Mouse (Mus musculus) cerebellum, adult 2 months (tissue): ENCODE data around the gene Cyp46a1. TPM values are rescaled to one million over a fixed set of nuclear protein-coding genes. Genes with fewer than 3 reads are reported as not detected.

ENCODE experiments used
- DNase-seq, 2 experiments: peaks; one replicate each; pipeline ENCODE4 v3.0.0; 2021
- H3K27ac ChIP-seq: fragments of 200-500 bp; 2 replicates; pipeline ENCODE4 v1.5.1; 2012; ENCODE audit warnings: low read length, control low read depth, inconsistent platforms; ENCODE audit not compliant: insufficient read depth
- H3K27me3 ChIP-seq: fragments of 200-500 bp; 2 replicates; pipeline ENCODE4 v1.6.1; 2012; ENCODE audit warnings: inconsistent platforms, mild to moderate bottlenecking, low read length, moderate library complexity; ENCODE audit not compliant: control insufficient read depth, insufficient read depth
- H3K4me1 ChIP-seq: fragments of 200-500 bp; 2 replicates; pipeline ENCODE4 v1.6.1; 2011; ENCODE audit warnings: low read length; ENCODE audit not compliant: control insufficient read depth, insufficient read depth
- H3K4me3 ChIP-seq: fragments of 200-500 bp; replicated peaks from 2 replicates; pipeline ENCODE3; 2011; ENCODE audit warnings: mild to moderate bottlenecking, low read depth, low read length, control low read depth; ENCODE audit not compliant: insufficient read depth
- CTCF ChIP-seq: fragments of 200-500 bp; IDR thresholded peaks from 2 replicates; pipeline ENCODE4 v1.5.1; 2011; ENCODE audit warnings: low read depth, mild to moderate bottlenecking, control low read depth, low read length, moderate library complexity, borderline replicate concordance; ENCODE audit not compliant: insufficient read depth
- POLR2A ChIP-seq: fragments of 200-500 bp; IDR thresholded peaks from 2 replicates; pipeline ENCODE4 v1.6.1; 2011; ENCODE audit warnings: low read length, control low read depth, borderline replicate concordance; ENCODE audit not compliant: insufficient read depth
- WGBS: fragments of 180-500 bp; shearing (Covaris S2); methylation state at CpG from one replicate; pipeline ENCODE4 v1.1.7; 2018; 5-methylcytosine and 5-hydroxymethylcytosine counted together
- polyA plus RNA-seq: library from polyadenylated mRNA; depleted of rRNA; stranded (reverse); fragments of >200 nt; gene quantifications from 2 replicates; pipeline ENCODE4 v1.2.3, GENCODE M21; 2012

The Cyp46a1 gene
- polyA plus RNA-seq, 1 experiment: 93.7 TPM

GRCm38 (mm10) chr12:108333056-108333455, 1.1 kb upstream of the Cyp46a1 start:
- peak; percentile 96 for TF ChIP-seq CTCF
- TF ChIP-seq POLR2A: no peak
- under 1% methylated on average over 16 of the region's 16 CpGs for WGBS
- H3K27ac ChIP-seq: no peak overlapping the region

GRCm38 (mm10) chr12:108333481-108333882, 699 bp upstream of the Cyp46a1 start:
- Histone ChIP-seq H3K4me3 (peak overlapping the region; percentile 45), H3K4me1 (no peaks in the 10 kb centered on the region), H3K27ac (no peak overlapping the region), H3K27me3 (no peaks in the 10 kb centered on the region)
- 1% methylated on average over 22 of the region's 22 CpGs for WGBS
- DNase-seq: no peak
- TF ChIP-seq CTCF (no peak), POLR2A (no peak)

More at GRCm38 (mm10) chr12:108333056-108333455, 1.1 kb upstream of the Cyp46a1 start:
- Histone ChIP-seq H3K27me3 (no peaks in the 10 kb centered on the region), H3K4me1 (no peaks in the 10 kb centered on the region), H3K4me3 (peak overlapping the region; percentile 45)
- DNase-seq: peak; percentile 83 to 88

DNA sequence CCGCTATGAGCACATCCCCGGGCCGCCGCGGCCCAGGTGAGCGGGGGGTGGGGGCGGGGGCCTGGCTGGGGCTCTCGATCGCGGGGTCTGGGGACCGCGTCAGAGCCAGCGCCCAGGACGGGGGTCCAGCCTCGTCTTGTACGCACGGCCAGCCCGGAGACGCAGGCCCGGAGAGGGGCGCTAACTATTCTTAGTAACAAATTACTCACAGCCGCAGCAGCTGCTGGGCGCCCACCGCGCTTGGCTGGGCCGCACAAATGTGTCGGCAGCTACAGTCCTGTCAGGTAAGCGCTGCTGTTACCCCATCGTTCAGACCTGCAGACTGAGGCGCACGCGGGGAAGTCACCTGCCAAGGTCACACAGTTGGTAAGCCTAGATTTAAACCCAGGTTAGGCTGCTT, 348 bp downstream of the Cyp46a1 start:
- no peaks in the 10 kb centered on the region for H3K4me1 ChIP-seq
- peak in 1 of 2 experiments; percentile 39 for DNase-seq
- WGBS: 4% methylated on average over 31 of the region's 32 CpGs
- H3K4me3 ChIP-seq: peak overlapping the region; percentile 61
- no peaks in the 10 kb centered on the region for H3K27me3 ChIP-seq
- no peak overlapping the region for H3K27ac ChIP-seq
- TF ChIP-seq CTCF (no peak), POLR2A (no peak)

DNA sequence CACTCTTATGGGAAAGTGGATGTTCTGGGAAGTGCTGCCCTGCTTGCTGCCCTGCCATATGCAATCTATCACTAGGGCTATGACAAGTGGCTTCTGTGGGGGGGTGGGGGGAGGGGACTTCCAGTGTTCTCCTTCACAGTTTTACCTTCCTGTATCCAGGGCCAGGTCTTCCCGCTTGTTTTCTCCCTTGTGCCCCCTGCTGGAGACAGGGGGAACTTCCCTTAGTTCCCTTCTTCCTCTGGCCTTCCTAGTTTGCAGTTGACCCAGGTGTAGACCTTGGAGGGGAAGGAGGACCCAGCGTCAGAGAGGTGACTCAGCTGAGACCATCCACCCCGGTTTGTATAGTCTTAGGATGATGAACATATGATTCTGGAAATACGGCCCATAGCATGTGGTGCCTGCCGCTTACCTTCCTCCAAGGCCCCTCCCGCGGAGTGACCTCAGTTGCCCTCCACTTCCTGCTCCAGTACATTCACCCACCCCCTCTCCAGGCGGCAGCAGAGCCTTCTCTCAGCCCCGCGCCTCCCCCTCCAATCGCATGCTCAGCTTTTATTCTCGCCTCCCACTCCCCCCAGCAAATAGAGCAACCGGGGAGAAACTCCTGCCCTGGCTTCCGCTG, 4.5 kb downstream of the Cyp46a1 start:
- H3K4me3 ChIP-seq: no peak overlapping the region
- H3K4me1 ChIP-seq: 0 out of 2 replicates have a peak, but pooled peaks cover 1% of the 10 kb centered on the region
- H3K27ac ChIP-seq: no peak overlapping the region
- H3K27me3 ChIP-seq: no peaks in the 10 kb centered on the region
- WGBS: 50% methylated on average over 14 of the region's 14 CpGs
- TF ChIP-seq CTCF (peak; percentile 85), POLR2A (no peak)
- DNase-seq: peak in 1 of 2 experiments; percentile 57

DNA sequence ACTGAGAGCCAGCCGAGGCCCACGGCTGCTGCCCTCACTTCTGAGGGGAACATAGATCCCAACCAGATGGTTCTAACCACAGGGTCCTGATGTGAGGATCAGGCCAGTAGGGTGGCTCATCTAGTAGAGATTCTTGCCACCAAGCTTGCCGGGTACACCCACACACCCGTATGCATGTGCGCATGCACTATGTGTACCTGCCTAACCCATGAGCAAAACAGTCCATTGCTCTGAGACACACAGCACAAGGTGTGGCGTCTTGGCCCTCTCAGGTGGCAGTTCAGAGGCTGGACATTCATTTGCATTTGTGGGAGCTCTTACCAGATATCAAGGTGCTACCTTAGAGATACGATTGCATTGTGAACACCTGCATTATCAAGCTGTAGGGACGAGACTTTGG, 14.0 kb downstream of the Cyp46a1 start:
- Histone ChIP-seq H3K27ac (no peak overlapping the region), H3K4me3 (no peak overlapping the region), H3K4me1 (peaks cover 22% of the 10 kb centered on the region), H3K27me3 (no peaks in the 10 kb centered on the region)
- TF ChIP-seq CTCF (no peak), POLR2A (no peak)
- no peak for DNase-seq
- 89% methylated on average over 8 of the region's 8 CpGs for WGBS

- no peak for DNase-seq
- Histone ChIP-seq H3K4me3 (no peak overlapping the region), H3K27me3 (no peaks in the 10 kb centered on the region), H3K4me1 (peaks cover 25% of the 10 kb centered on the region), H3K27ac (no peak overlapping the region)
- no peak for TF ChIP-seq CTCF
- TF ChIP-seq POLR2A: no peak
- 46% methylated on average over 5 of the region's 5 CpGs for WGBS
Measured at GRCm38 (mm10) chr12:108349026-108349425, 14.8 kb downstream of the Cyp46a1 start.

GRCm38 (mm10) chr12:108350931-108351330, 16.8 kb downstream of the Cyp46a1 start:
- DNase-seq: no peak
- Histone ChIP-seq H3K27ac (no peak overlapping the region), H3K27me3 (no peaks in the 10 kb centered on the region), H3K4me3 (no peak overlapping the region), H3K4me1 (peaks cover 35% of the 10 kb centered on the region)
- WGBS: 48% methylated on average over 10 of the region's 10 CpGs
- TF ChIP-seq CTCF (no peak), POLR2A (no peak)

GRCm38 (mm10) chr12:108352371-108353136, 18.4 kb downstream of the Cyp46a1 start:
- peaks cover 35% of the 10 kb centered on the region for H3K4me1 ChIP-seq
- no peaks in the 10 kb centered on the region for H3K27me3 ChIP-seq
- 75% methylated on average over 35 of the region's 35 CpGs for WGBS
- no peak for DNase-seq
- H3K4me3 ChIP-seq: no peak overlapping the region
- H3K27ac ChIP-seq: no peak overlapping the region
- no peak for TF ChIP-seq POLR2A
- TF ChIP-seq CTCF: no peak
